Mouse (Mus musculus): ENCODE measurements at regions not wholly inside any gene's neighbourhood (a gene's known extent, or its start where the extent isn't known, plus 50 kb on each side); places are given as distances from the start of the nearest gene placed in this dataset.

- no peaks in the 10 kb centered on the region for H3K9me3 ChIP-seq (ENCODE audit: low read length)
- H3K4me3 ChIP-seq (ENCODE audit: low read depth, low read length), result no peak overlapping the region
- H3K4me1 ChIP-seq (ENCODE audit: insufficient read depth), result no peaks in the 10 kb centered on the region
- TF ChIP-seq CTCF (IDR thresholded peaks at IDR 0.05; ENCODE audit: low read depth), result no peak
- no peak overlapping the region for H3K4me2 ChIP-seq (ENCODE audit: low read depth)
- no peak overlapping the region for H3K9ac ChIP-seq
- H3K36me3 ChIP-seq (ENCODE audit: insufficient read depth), result no peaks in the 10 kb centered on the region
- ATAC-seq, result no peak
- no peak for DNase-seq
- no peak overlapping the region for H3K27ac ChIP-seq (ENCODE audit: low read depth, low read length)
- H3K27me3 ChIP-seq (ENCODE audit: insufficient read depth, low read length), result no peaks in the 10 kb centered on the region
These were observed 983.6 kb downstream of the Gsdmc2 start for GRCm38 (mm10) chr15:62861422-62861821.

- no peaks in the 10 kb centered on the region for H3K36me3 ChIP-seq (ENCODE audit: insufficient read depth)
- DNase-seq (no peak), ATAC-seq (no peak)
- no peak overlapping the region for H3K27ac ChIP-seq (ENCODE audit: low read depth, low read length)
- H3K4me2 ChIP-seq (ENCODE audit: low read depth), result no peak overlapping the region
- H3K4me1 ChIP-seq (ENCODE audit: insufficient read depth), result no peaks in the 10 kb centered on the region
- H3K27me3 ChIP-seq (ENCODE audit: insufficient read depth, low read length), result no peaks in the 10 kb centered on the region
- H3K9ac ChIP-seq, result no peak overlapping the region
- no peak overlapping the region for H3K4me3 ChIP-seq (ENCODE audit: low read depth, low read length)
- TF ChIP-seq CTCF (IDR thresholded peaks at IDR 0.05; ENCODE audit: low read depth), result no peak
- H3K9me3 ChIP-seq (ENCODE audit: low read length), result no peaks in the 10 kb centered on the region
These were observed 995.7 kb downstream of the Gsdmc2 start for GRCm38 (mm10) chr15:62849326-62849725.

- Histone ChIP-seq H3K9ac (no peak overlapping the region), H3K4me3 (ENCODE audit: low read depth, low read length) (no peak overlapping the region), H3K4me1 (ENCODE audit: insufficient read depth) (no peaks in the 10 kb centered on the region), H3K9me3 (ENCODE audit: low read length) (no peaks in the 10 kb centered on the region), H3K4me2 (ENCODE audit: low read depth) (no peak overlapping the region), H3K27me3 (ENCODE audit: insufficient read depth, low read length) (no peaks in the 10 kb centered on the region), H3K36me3 (ENCODE audit: insufficient read depth) (no peaks in the 10 kb centered on the region), H3K27ac (ENCODE audit: low read depth, low read length) (no peak overlapping the region)
- no peak for TF ChIP-seq CTCF (IDR thresholded peaks at IDR 0.05; ENCODE audit: low read depth)
- ATAC-seq (no peak), DNase-seq (no peak)
- WGBS, result 60% methylated on average over 3 of the region's 3 CpGs
These were observed 999.1 kb downstream of the Gsdmc2 start for GRCm38 (mm10) chr15:62845884-62846283.

GRCm38 (mm10) chr15:62825586-62825985, 1019.4 kb downstream of the Gsdmc2 start:
- H3K4me2 ChIP-seq (ENCODE audit: low read depth), result no peak overlapping the region
- no peak overlapping the region for H3K27ac ChIP-seq (ENCODE audit: low read depth, low read length)
- H3K4me1 ChIP-seq (ENCODE audit: insufficient read depth), result no peaks in the 10 kb centered on the region
- no peak overlapping the region for H3K4me3 ChIP-seq (ENCODE audit: low read depth, low read length)
- H3K27me3 ChIP-seq (ENCODE audit: insufficient read depth, low read length), result no peaks in the 10 kb centered on the region
- no peak for DNase-seq
- H3K9me3 ChIP-seq (ENCODE audit: low read length), result no peaks in the 10 kb centered on the region
- ATAC-seq, result no peak
- TF ChIP-seq CTCF (IDR thresholded peaks at IDR 0.05; ENCODE audit: low read depth), result no peak
- no peak overlapping the region for H3K9ac ChIP-seq
- H3K36me3 ChIP-seq (ENCODE audit: insufficient read depth), result no peaks in the 10 kb centered on the region

- Histone ChIP-seq H3K4me2 (ENCODE audit: low read depth) (no peak overlapping the region), H3K4me1 (ENCODE audit: insufficient read depth) (no peaks in the 10 kb centered on the region), H3K36me3 (ENCODE audit: insufficient read depth) (no peaks in the 10 kb centered on the region), H3K4me3 (ENCODE audit: low read depth, low read length) (no peak overlapping the region), H3K9me3 (ENCODE audit: low read length) (no peaks in the 10 kb centered on the region), H3K27me3 (ENCODE audit: insufficient read depth, low read length) (no peaks in the 10 kb centered on the region), H3K9ac (no peak overlapping the region), H3K27ac (ENCODE audit: low read depth, low read length) (no peak overlapping the region)
- ATAC-seq (no peak), DNase-seq (no peak)
- no peak for TF ChIP-seq CTCF (IDR thresholded peaks at IDR 0.05; ENCODE audit: low read depth)
- 88% methylated on average over 1 of the region's 1 CpGs for WGBS
These were observed 1021.0 kb downstream of the Gsdmc2 start for GRCm38 (mm10) chr15:62823861-62824518.

- no peak for TF ChIP-seq CTCF (IDR thresholded peaks at IDR 0.05; ENCODE audit: low read depth)
- Histone ChIP-seq H3K9ac (no peak overlapping the region), H3K9me3 (ENCODE audit: low read length) (no peaks in the 10 kb centered on the region), H3K27me3 (ENCODE audit: insufficient read depth, low read length) (no peaks in the 10 kb centered on the region), H3K36me3 (ENCODE audit: insufficient read depth) (no peaks in the 10 kb centered on the region), H3K4me3 (ENCODE audit: low read depth, low read length) (no peak overlapping the region), H3K27ac (ENCODE audit: low read depth, low read length) (no peak overlapping the region), H3K4me1 (ENCODE audit: insufficient read depth) (no peaks in the 10 kb centered on the region), H3K4me2 (ENCODE audit: low read depth) (no peak overlapping the region)
- DNase-seq (no peak), ATAC-seq (no peak)
These were observed 1022.7 kb downstream of the Gsdmc2 start for GRCm38 (mm10) chr15:62822305-62822704.

GRCm38 (mm10) chr15:62813093-62813492, 1031.9 kb downstream of the Gsdmc2 start:
- Histone ChIP-seq H3K9ac (no peak overlapping the region), H3K27ac (ENCODE audit: low read depth, low read length) (no peak overlapping the region), H3K4me2 (ENCODE audit: low read depth) (no peak overlapping the region), H3K36me3 (ENCODE audit: insufficient read depth) (no peaks in the 10 kb centered on the region), H3K4me1 (ENCODE audit: insufficient read depth) (no peaks in the 10 kb centered on the region), H3K27me3 (ENCODE audit: insufficient read depth, low read length) (no peaks in the 10 kb centered on the region), H3K4me3 (ENCODE audit: low read depth, low read length) (no peak overlapping the region), H3K9me3 (ENCODE audit: low read length) (no peaks in the 10 kb centered on the region)
- ATAC-seq (no peak), DNase-seq (no peak)
- WGBS, result 94% methylated on average over 1 of the region's 1 CpGs
- no peak for TF ChIP-seq CTCF (IDR thresholded peaks at IDR 0.05; ENCODE audit: low read depth)
